Mouse (Mus musculus) heart, adult 2 months (tissue): ENCODE data around the gene Cntn4.

Experiments used
- CTCF ChIP-seq: fragments of 200-600 bp; IDR thresholded peaks from 2 replicates; pipeline ENCODE4 v1.8.1; 2022; ENCODE audit warnings: antibody characterized with exemption, mild to moderate bottlenecking, moderate library complexity
- EP300 ChIP-seq: fragments of 200-500 bp; IDR thresholded peaks from 2 replicates; pipeline ENCODE4 v1.6.1; 2011; ENCODE audit warnings: low read depth, low read length, control low read depth; ENCODE audit not compliant: insufficient read depth
- POLR2A ChIP-seq: fragments of 200-500 bp; IDR thresholded peaks from 2 replicates; pipeline ENCODE4 v1.6.1; 2011; ENCODE audit warnings: mild to moderate bottlenecking, low read depth, low read length, control low read depth; ENCODE audit not compliant: insufficient read depth

DNA sequence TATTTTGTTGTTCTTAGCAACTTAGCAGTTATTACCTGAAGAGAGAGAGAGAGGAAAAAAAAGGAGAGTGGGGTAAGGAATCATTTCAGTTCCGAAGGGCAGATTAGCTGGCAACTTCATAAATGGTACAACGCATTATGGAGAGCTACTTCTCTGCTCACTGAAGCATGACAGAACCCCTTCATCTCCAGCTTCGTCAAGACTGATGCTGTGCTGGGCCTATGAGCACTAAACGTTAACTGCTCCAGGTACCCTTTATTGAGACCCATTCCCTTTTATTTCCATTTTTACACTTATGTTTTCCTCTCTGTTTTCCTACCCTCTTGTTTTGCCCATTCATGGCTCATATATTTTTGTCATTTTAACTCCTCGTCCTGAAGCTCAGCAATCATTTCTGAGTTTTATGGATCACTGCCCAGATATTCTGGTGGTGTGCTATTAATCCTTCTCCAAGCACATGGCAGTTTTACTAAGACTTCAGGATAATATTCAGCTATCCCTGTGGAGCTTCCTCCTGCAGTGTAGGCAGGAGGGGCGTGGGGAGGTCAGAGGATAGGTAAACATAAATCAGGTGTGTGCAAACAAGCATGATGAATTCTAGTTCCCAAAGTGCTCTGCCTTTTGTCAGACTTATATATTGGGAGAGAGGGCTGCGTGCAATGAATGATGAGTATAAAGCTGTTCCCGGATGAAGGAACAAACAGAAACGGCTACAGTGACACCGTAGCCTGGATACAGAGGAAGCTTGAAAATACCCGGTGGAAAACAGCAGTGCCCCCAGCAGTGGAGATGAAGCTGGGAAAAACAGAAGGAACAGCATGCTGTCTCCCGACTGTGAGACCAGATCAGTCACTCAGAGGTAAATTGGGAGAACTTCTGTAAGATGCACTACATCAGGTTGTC, 559.8 kb downstream of the Cntn4 start:
- TF ChIP-seq EP300 = no peak
- no peak for TF ChIP-seq CTCF
- no peak for TF ChIP-seq POLR2A
